Mouse (Mus musculus): ENCODE measurements around the gene Dstyk.

Gene Dstyk

GRCm38 (mm10) chr1:132512106-132512505 is 94.8 kb downstream of the Dstyk start:
- no peak for DNase-seq (ENCODE audit: low read depth)

GRCm38 (mm10) chr1:132515339-132515738 is 98.0 kb downstream of the Dstyk start:
- no peak for DNase-seq (ENCODE audit: low read depth)

All from c-Kit-positive CD71-negative TER-119-negative erythroid progenitor cells, embryonic 14.5 days (primary cell).